Mouse (Mus musculus) CH12.LX (cell line): ENCODE measurements around the gene Ablim1.

Experiments used
- CHD1 ChIP-seq: IDR thresholded peaks from 2 replicates; pipeline ENCODE4 v1.6.1; 2012; ENCODE audit warnings: low read depth, low read length, improper control_type of control experiment, inconsistent platforms
- CTCF ChIP-seq, 2 experiments: IDR thresholded peaks in 1 of 2; conservative IDR thresholded peaks in 1 of 2; 2 replicates each; pipeline ENCODE4 v1.5.1; 2011 to 2012; ENCODE audit warnings: low read depth in 2 of 2, low read length in 2 of 2, improper control_type of control experiment in 1 of 2, inconsistent platforms in 1 of 2, mild to moderate bottlenecking in 1 of 2, moderate library complexity in 1 of 2
- EP300 ChIP-seq: IDR thresholded peaks from 2 replicates; pipeline ENCODE4 v1.6.1; 2011; ENCODE audit warnings: low read length, improper control_type of control experiment
- JUN ChIP-seq: IDR thresholded peaks from 2 replicates; pipeline ENCODE4 v1.6.1; 2011; ENCODE audit warnings: low read depth, mild to moderate bottlenecking, low read length, improper control_type of control experiment, moderate library complexity; ENCODE audit not compliant: insufficient read depth
- MAX ChIP-seq: IDR thresholded peaks from 2 replicates; pipeline ENCODE4 v1.6.1; 2011; ENCODE audit warnings: low read length, improper control_type of control experiment
- MXI1 ChIP-seq: IDR thresholded peaks from 2 replicates; pipeline ENCODE4 v1.6.1; 2011; ENCODE audit warnings: mild to moderate bottlenecking, low read depth, low read length, improper control_type of control experiment
- POLR2A ChIP-seq: IDR thresholded peaks from 2 replicates; pipeline ENCODE4 v1.6.1; 2011; ENCODE audit warnings: low read depth, mild to moderate bottlenecking, improper control_type of control experiment, low read length
- POLR2AphosphoS2 ChIP-seq: IDR thresholded peaks from 2 replicates; pipeline ENCODE4 v1.6.1; 2011; ENCODE audit warnings: low read depth, low read length, improper control_type of control experiment
- SMC3 ChIP-seq: IDR thresholded peaks from 2 replicates; pipeline ENCODE4 v1.6.1; 2011; ENCODE audit warnings: low read depth, low read length, improper control_type of control experiment
- UBTF ChIP-seq: IDR thresholded peaks from 2 replicates; pipeline ENCODE4 v1.6.1; 2012; ENCODE audit warnings: low read depth, mild to moderate bottlenecking, inconsistent platforms, low read length, improper control_type of control experiment, moderate library complexity
- USF2 ChIP-seq: conservative IDR thresholded peaks from 2 replicates; pipeline ENCODE4 v1.6.1; 2011; ENCODE audit warnings: low read depth, low read length, improper control_type of control experiment
- ZKSCAN1 ChIP-seq: IDR thresholded peaks from 2 replicates; pipeline ENCODE4 v1.6.1; 2012; ENCODE audit warnings: low read depth, inconsistent platforms, low read length, improper control_type of control experiment, borderline replicate concordance
- ZNF384 ChIP-seq: IDR thresholded peaks from 2 replicates; pipeline ENCODE4 v1.6.1; 2012; ENCODE audit warnings: low read depth, low read length, improper control_type of control experiment, inconsistent platforms

GRCm38 (mm10) chr19:57282642-57283041 is 32.1 kb downstream of the Ablim1 start:
- TF ChIP-seq CTCF (conservative IDR thresholded peaks at IDR 0.05 in 1 of 2, IDR thresholded peaks at IDR 0.05 in 1 of 2; ENCODE audit: low read depth in 2 of 2, low read length in 2 of 2), result no peak
- no peak for TF ChIP-seq POLR2A
- TF ChIP-seq USF2, result no peak
- no peak for TF ChIP-seq ZNF384
- TF ChIP-seq POLR2AphosphoS2, result no peak
- no peak for TF ChIP-seq JUN
- TF ChIP-seq CHD1, result no peak
- no peak for TF ChIP-seq UBTF
- TF ChIP-seq EP300, result no peak
- no peak for TF ChIP-seq ZKSCAN1
- no peak for TF ChIP-seq SMC3
- TF ChIP-seq MAX, result no peak
- no peak for TF ChIP-seq MXI1
